Mouse (Mus musculus) liver, embryonic 15.5 days (tissue): ENCODE data around the gene Itsn1. TPM values are rescaled to one million over a fixed set of nuclear protein-coding genes. Genes with fewer than 3 reads are reported as not detected.

Experiments used
- ATAC-seq: fragments of 200-750 bp; cut with Nextera tagmentation; 2 replicates; pipeline ENCODE4 v1.8.0; 2017; ENCODE audit warnings: moderate number of reproducible peaks, mild to moderate bottlenecking, moderate library complexity; ENCODE audit not compliant: insufficient read depth
- H3K27ac ChIP-seq: fragments of 300-500 bp; sonication (generic); replicated peaks from 2 replicates; pipeline ENCODE4 v1.5.1; 2015; ENCODE audit warnings: mild to moderate bottlenecking, inconsistent platforms
- H3K27me3 ChIP-seq: fragments of 300-500 bp; sonication (generic); 2 replicates; pipeline ENCODE4 v1.6.1; 2015; ENCODE audit warnings: mild to moderate bottlenecking, inconsistent platforms
- H3K36me3 ChIP-seq: fragments of 300-500 bp; sonication (generic); replicated peaks from 2 replicates; pipeline ENCODE4 v1.6.1; 2015; ENCODE audit warnings: moderate library complexity, mild to moderate bottlenecking, inconsistent platforms
- H3K4me1 ChIP-seq: fragments of 300-500 bp; sonication (generic); replicated peaks from 2 replicates; pipeline ENCODE4 v1.6.1; 2015; ENCODE audit warnings: inconsistent platforms
- H3K4me2 ChIP-seq: fragments of 300-500 bp; sonication (generic); 2 replicates; pipeline ENCODE4 v1.6.1; 2015; ENCODE audit warnings: moderate library complexity, mild to moderate bottlenecking, inconsistent platforms
- H3K4me3 ChIP-seq: fragments of 300-500 bp; sonication (generic); replicated peaks from 2 replicates; pipeline ENCODE4 v1.5.1; 2015; ENCODE audit warnings: mild to moderate bottlenecking, inconsistent platforms
- H3K9ac ChIP-seq: fragments of 300-500 bp; sonication (generic); 2 replicates; pipeline ENCODE4 v1.6.1; 2015; ENCODE audit warnings: moderate library complexity, mild to moderate bottlenecking, inconsistent platforms
- H3K9me3 ChIP-seq: fragments of 300-500 bp; sonication (generic); replicated peaks from 2 replicates; pipeline ENCODE4 v1.6.1; 2016; ENCODE audit warnings: inconsistent platforms
- WGBS: fragments of 180-500 bp; shearing (Covaris S2); methylation state at CpG from one replicate; pipeline ENCODE4 v1.1.7; 2015; ENCODE audit warnings: mixed read lengths; ENCODE audit not compliant: insufficient replicate concordance; 5-methylcytosine and 5-hydroxymethylcytosine counted together
- polyA plus RNA-seq: library from polyadenylated mRNA; unstranded; fragments of >200 nt; fragmentation: Nextera tagmentation; extraction: Ambion mirVana; gene quantifications from 2 replicates; pipeline ENCODE4 v1.2.1, GENCODE M21; 2015

Gene Itsn1
- polyA plus RNA-seq, 1 experiment from 2014 or later, result 50.4 TPM

- no peak overlapping the region for H3K4me2 ChIP-seq
- peaks cover 90% of the 10 kb centered on the region for H3K36me3 ChIP-seq
- peaks cover 20% of the 10 kb centered on the region for H3K27me3 ChIP-seq
- H3K4me3 ChIP-seq, result no peak overlapping the region
- peaks cover 8% of the 10 kb centered on the region for H3K4me1 ChIP-seq
- H3K27ac ChIP-seq, result no peak overlapping the region
- H3K9me3 ChIP-seq, result no peaks in the 10 kb centered on the region
- ATAC-seq, result no peak
- 80% methylated on average over 13 of the region's 13 CpGs for WGBS
- no peak overlapping the region for H3K9ac ChIP-seq
These were observed 118.6 kb downstream of the Itsn1 start for GRCm38 (mm10) chr16:91847525-91848225.

DNA sequence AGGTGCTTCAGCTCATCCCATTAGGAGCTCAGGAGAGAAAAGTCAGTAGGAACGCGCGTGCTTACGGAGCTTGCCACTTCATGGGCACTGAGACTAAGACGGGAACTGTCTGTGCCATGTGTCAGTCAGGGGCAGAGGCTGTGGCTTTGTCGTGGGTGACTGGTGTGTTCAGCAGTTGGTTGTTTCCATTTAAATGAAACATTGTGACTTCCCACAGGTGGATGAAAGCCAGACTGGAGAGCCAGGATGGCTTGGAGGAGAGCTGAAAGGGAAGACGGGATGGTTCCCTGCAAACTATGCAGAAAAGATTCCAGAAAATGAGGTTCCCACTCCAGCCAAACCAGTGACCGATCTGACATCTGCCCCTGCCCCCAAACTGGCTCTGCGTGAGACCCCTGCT, 119.4 kb downstream of the Itsn1 start:
- Histone ChIP-seq H3K4me3 (no peak overlapping the region), H3K9me3 (no peaks in the 10 kb centered on the region), H3K9ac (no peak overlapping the region), H3K27ac (peak overlapping the region; percentile 1; the same call in 1 of the 2 replicates), H3K4me2 (no peak overlapping the region), H3K27me3 (peaks cover 19% of the 10 kb centered on the region), H3K36me3 (peaks cover 90% of the 10 kb centered on the region), H3K4me1 (peaks cover 8% of the 10 kb centered on the region)
- ATAC-seq, result no peak
- 83% methylated on average over 9 of the region's 9 CpGs for WGBS

DNA sequence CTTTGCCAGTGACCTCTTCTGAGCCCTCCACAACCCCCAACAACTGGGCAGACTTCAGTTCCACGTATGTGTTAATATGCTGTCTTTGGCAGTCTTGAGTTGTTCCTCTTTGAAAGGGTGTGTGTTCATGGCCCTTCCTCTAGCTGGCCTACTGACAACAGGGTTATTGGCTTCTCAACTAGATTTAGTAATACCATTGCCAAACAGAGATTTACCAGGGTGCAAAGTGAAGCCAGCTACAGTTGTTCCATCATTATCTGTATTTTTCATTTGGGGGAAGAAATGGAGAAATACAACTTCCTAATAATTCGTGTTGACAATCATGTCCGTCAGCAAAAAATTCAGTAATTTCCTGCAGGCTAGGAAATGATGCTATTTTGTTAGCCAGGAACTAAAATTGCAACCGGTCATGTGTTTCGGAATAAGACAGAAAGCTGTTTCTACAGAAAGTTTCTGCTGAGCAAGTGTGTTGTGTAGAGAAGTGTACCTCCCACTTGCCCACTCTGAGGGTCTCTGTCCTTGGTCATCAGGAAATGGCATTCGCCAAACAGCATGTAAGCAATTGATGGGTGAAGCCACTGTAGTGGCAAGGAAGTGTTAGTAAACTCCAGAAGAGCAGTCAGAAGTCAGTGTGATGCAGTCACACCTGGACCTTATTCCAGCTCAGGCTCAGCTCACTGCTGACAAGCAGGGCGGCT, 120.0 kb downstream of the Itsn1 start:
- no peak for ATAC-seq
- peaks cover 8% of the 10 kb centered on the region for H3K4me1 ChIP-seq
- H3K9me3 ChIP-seq, result no peaks in the 10 kb centered on the region
- 73% methylated on average over 7 of the region's 7 CpGs for WGBS
- H3K9ac ChIP-seq, result no peak overlapping the region
- H3K4me3 ChIP-seq, result no peak overlapping the region
- H3K27me3 ChIP-seq, result peaks cover 13% of the 10 kb centered on the region
- peak overlapping the region; percentile 1; the same call in 1 of the 2 replicates for H3K27ac ChIP-seq
- no peak overlapping the region for H3K4me2 ChIP-seq
- peaks cover 90% of the 10 kb centered on the region for H3K36me3 ChIP-seq

DNA sequence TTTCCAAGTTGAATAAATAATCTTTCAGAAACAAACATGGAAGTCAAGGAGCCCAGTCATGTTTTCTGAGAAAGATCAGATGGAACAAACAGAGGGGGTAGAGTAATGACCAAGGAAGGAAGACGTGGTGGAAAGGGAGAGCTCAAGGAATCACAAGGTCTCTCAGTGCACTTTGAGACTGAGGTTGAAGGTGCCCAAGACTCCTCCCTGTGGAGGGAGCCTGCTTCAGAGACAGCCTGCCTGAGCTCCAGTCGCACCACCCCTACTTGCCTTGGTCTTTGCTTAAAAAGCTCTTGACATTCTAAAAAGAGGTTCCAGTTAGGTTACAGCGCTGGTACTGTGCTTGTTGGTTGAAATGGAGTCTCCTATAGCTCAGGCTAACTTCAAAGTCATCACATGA, 121.1 kb downstream of the Itsn1 start:
- no peak for ATAC-seq
- Histone ChIP-seq H3K27ac (no peak overlapping the region), H3K4me1 (peaks cover 8% of the 10 kb centered on the region), H3K27me3 (peaks cover 12% of the 10 kb centered on the region), H3K9me3 (no peaks in the 10 kb centered on the region), H3K9ac (no peak overlapping the region), H3K4me3 (no peak overlapping the region), H3K36me3 (peaks cover 90% of the 10 kb centered on the region), H3K4me2 (no peak overlapping the region)
- 84% methylated on average over 3 of the region's 3 CpGs for WGBS

DNA sequence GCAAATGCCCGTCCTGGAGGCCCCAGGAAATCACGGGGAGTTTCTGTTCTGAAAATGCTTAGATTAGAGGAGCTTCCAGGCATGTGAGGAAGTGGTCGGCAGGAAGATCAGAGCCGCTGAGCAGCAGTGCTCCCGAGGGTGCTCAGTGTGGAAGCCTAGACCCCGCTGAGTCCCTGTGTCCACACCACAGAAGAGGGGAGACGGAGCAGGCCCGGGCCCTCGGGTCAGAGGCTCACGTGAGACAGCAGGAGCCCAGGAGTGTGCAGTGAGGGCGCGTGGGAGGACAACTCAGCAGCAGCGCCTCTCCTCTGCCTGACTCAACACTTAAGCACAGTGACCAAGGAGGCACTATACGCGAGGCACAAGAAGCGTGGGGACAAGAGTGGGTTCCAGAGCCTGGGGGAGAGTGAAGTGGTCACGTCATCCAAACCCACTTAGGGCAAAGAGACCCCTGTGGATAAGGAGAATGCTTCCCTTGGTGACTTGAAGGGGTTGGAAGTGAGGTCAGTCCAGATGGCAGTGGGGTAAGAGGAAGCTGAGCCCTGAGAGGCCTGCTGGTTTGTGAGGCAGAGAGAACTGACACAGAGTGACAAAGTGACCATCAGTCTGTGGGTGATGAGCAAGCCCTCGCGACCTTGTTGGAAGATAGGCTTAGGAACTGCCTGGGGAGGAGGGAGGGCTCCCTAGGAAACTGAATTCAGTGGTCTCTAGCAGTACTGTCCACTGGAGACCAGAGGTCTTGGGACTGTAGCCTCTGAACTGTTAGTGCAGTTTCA, 122.6 kb downstream of the Itsn1 start:
- Histone ChIP-seq H3K4me3 (no peak overlapping the region), H3K9ac (no peak overlapping the region), H3K27me3 (peaks cover 13% of the 10 kb centered on the region), H3K4me2 (no peak overlapping the region), H3K27ac (no peak overlapping the region), H3K4me1 (peaks cover 4% of the 10 kb centered on the region; the same call in 1 of the 2 replicates), H3K36me3 (peaks cover 91% of the 10 kb centered on the region), H3K9me3 (no peaks in the 10 kb centered on the region)
- 58% methylated on average over 19 of the region's 19 CpGs for WGBS
- ATAC-seq, result 0 out of 2 replicates have a peak, but pooled peaks have one; percentile 19

DNA sequence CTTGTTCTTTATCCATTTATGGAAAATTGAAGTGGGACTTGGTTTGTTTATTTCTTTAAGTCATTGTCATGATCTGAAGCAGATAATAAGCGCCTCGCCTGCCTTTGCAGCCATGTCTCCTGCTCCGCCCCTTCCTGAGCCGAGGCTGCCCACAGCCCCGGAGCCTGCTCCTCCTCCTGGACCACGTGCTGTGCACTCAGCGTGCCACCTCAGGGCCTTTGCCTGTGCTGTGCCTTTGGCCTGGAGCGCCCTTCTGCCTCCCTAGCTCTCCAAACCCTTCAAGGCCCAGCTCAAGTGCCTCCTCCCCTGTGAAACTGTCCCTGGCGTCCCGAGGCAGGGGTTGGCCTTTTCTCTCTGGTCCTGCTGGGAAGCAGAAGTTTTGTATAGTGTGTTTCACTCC, 123.7 kb downstream of the Itsn1 start:
- Histone ChIP-seq H3K36me3 (peaks cover 93% of the 10 kb centered on the region), H3K4me3 (no peak overlapping the region), H3K4me2 (no peak overlapping the region), H3K4me1 (peaks cover 4% of the 10 kb centered on the region; the same call in 1 of the 2 replicates), H3K27me3 (peaks cover 10% of the 10 kb centered on the region; the same call in 1 of the 2 replicates), H3K9me3 (no peaks in the 10 kb centered on the region), H3K27ac (no peak overlapping the region), H3K9ac (no peak overlapping the region)
- ATAC-seq, result peak; percentile 40; the same call in 1 of the 2 replicates
- 56% methylated on average over 10 of the region's 10 CpGs for WGBS

DNA sequence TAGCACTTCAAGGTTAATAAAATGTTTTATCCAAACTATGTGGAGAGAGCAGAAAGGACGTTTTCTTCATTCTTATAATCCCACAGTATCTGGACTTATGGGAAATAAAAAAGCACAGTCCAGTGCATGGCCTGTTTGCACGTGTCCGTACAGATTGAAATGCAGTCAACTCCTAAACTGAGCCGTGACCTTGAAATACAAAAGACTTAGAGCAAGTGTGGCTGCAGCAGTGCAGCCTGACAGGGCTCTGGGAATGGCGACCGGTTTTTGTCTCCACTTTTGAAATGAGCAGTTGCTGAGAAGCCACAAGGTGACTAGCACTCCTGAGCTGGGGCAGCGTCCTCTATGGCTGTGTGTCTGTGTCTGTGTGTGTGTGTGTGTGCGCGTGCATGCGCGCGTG, 124.1 kb downstream of the Itsn1 start:
- no peak overlapping the region for H3K9ac ChIP-seq
- H3K4me2 ChIP-seq, result no peak overlapping the region
- peaks cover 10% of the 10 kb centered on the region; the same call in 1 of the 2 replicates for H3K27me3 ChIP-seq
- peaks cover 95% of the 10 kb centered on the region for H3K36me3 ChIP-seq
- no peak for ATAC-seq
- no peaks in the 10 kb centered on the region for H3K9me3 ChIP-seq
- no peak overlapping the region for H3K27ac ChIP-seq
- WGBS, result 89% methylated on average over 12 of the region's 12 CpGs
- peaks cover 4% of the 10 kb centered on the region; the same call in 1 of the 2 replicates for H3K4me1 ChIP-seq
- H3K4me3 ChIP-seq, result no peak overlapping the region

DNA sequence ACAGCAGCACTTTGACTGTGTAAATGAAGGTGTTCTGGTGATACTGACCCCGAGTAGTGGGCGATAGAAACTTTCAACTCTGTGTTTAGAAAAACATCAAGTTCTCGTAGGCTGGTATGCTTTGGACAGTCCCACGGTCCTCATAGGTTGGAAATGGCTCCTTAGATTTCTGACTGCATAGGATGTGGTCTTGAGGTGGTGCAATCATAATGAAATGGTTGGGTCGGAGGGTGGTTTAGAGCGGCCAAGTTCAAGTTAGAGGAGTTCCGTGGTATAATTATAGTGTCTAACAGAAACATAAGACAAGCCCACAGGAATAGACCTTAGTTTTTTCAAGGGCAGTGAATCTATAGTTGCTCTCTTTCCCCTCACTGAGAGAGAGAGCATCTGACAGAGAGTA, 129.6 kb downstream of the Itsn1 start:
- Histone ChIP-seq H3K9me3 (no peaks in the 10 kb centered on the region), H3K4me3 (no peak overlapping the region), H3K4me1 (peaks cover 32% of the 10 kb centered on the region), H3K36me3 (peaks cover 88% of the 10 kb centered on the region), H3K27ac (no peak overlapping the region), H3K9ac (no peak overlapping the region), H3K27me3 (peaks cover 10% of the 10 kb centered on the region; the same call in 1 of the 2 replicates), H3K4me2 (no peak overlapping the region)
- WGBS, result 81% methylated on average over 7 of the region's 7 CpGs
- no peak for ATAC-seq

- no peak overlapping the region for H3K27ac ChIP-seq
- H3K4me3 ChIP-seq, result no peak overlapping the region
- H3K4me1 ChIP-seq, result peaks cover 37% of the 10 kb centered on the region
- 79% methylated on average over 3 of the region's 3 CpGs for WGBS
- no peak overlapping the region for H3K9ac ChIP-seq
- no peak overlapping the region for H3K4me2 ChIP-seq
- no peaks in the 10 kb centered on the region for H3K9me3 ChIP-seq
- H3K36me3 ChIP-seq, result peaks cover 88% of the 10 kb centered on the region
- no peak for ATAC-seq
- H3K27me3 ChIP-seq, result peaks cover 10% of the 10 kb centered on the region; the same call in 1 of the 2 replicates
These were observed 130.1 kb downstream of the Itsn1 start for GRCm38 (mm10) chr16:91859203-91859602.

DNA sequence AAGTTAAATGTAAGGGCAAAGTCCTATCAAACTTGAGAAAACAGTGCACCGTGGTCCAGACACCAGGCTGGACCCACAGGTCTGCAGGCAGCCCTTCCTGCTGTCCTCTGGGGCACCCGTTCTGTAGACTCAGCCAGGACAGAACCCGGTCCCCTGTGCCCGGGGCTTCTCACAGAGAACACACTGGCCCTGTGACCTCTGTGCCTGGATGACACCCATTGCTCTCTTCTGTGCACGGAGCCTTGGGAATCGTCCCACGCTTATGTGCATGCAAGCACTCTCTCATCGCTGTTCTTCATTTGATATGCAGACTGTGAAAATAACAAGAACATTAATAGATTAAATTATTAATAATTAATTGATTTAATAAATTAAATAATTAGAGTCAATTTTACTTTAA, 130.9 kb downstream of the Itsn1 start:
- H3K4me1 ChIP-seq, result peaks cover 45% of the 10 kb centered on the region
- H3K9me3 ChIP-seq, result no peaks in the 10 kb centered on the region
- peaks cover 88% of the 10 kb centered on the region for H3K36me3 ChIP-seq
- ATAC-seq, result no peak
- no peak overlapping the region for H3K27ac ChIP-seq
- 0 out of 2 replicates have a peak, but pooled peaks cover 7% of the 10 kb centered on the region for H3K27me3 ChIP-seq
- no peak overlapping the region for H3K4me2 ChIP-seq
- no peak overlapping the region for H3K9ac ChIP-seq
- H3K4me3 ChIP-seq, result no peak overlapping the region
- 87% methylated on average over 8 of the region's 8 CpGs for WGBS
